25 mouse cellular contexts compared by ENCODE assay signal in genomic region chr16:88247586-88247985, GRCm38 (mm10). TPM values are rescaled to one million over a fixed set of nuclear protein-coding genes. Genes with fewer than 3 reads are reported as not detected.
DNase-seq lines count a peak whose midpoint lies in the region; ATAC-seq and TF ChIP-seq lines count a peak whose summit lies in the region.
"Had no signal": no experiment of that assay in that cellular context is flagged by ENCODE, and none has a peak within 500 bp of the region (broad histone marks: within the 10 kb centered on the region; RNA-seq: fewer than 3 reads in every experiment).

No protein-coding gene starts in this region.

- no peak for TF ChIP-seq CTCF in thymus, adult 2 months (IDR thresholded peaks at IDR 0.05; ENCODE audit: borderline replicate concordance, control insufficient read depth, extremely low read depth, insufficient read depth, low read length, poor library complexity)
- no peak for TF ChIP-seq CTCF in cerebellum, adult 2 months (IDR thresholded peaks at IDR 0.05; ENCODE audit: borderline replicate concordance, insufficient read depth, low read depth, low read length)

- no peak overlapping the region for H3K27ac ChIP-seq in heart, embryonic 10.5 days
- no peak overlapping the region for H3K27ac ChIP-seq in thymus, adult 2 months (ENCODE audit: control insufficient read depth, insufficient read depth, low read length)
- H3K27ac ChIP-seq in cerebellum, adult 2 months (ENCODE audit: insufficient read depth, low read length) = no peak overlapping the region
- H3K27ac ChIP-seq in forebrain, embryonic 10.5 days = no peak overlapping the region
- no peak overlapping the region for H3K27ac ChIP-seq in forebrain, embryonic 15.5 days (replicated peaks)
- H3K27ac ChIP-seq: embryonic facial prominence, embryonic 10.5 days; embryonic facial prominence, embryonic 12.5 days; forebrain, embryonic 12.5 days had no signal

- no peak overlapping the region for H3K9ac ChIP-seq in forebrain, embryonic 15.5 days (replicated peaks)
- H3K9ac ChIP-seq: embryonic facial prominence, embryonic 12.5 days; forebrain, embryonic 12.5 days had no signal

- no peaks in the 10 kb centered on the region for H3K36me3 ChIP-seq in heart, embryonic 10.5 days
- no peaks in the 10 kb centered on the region for H3K36me3 ChIP-seq in thymus, adult 2 months (ENCODE audit: control insufficient read depth, insufficient read depth, low read length)
- no peaks in the 10 kb centered on the region for H3K36me3 ChIP-seq in forebrain, embryonic 10.5 days (replicated peaks)
- no peaks in the 10 kb centered on the region for H3K36me3 ChIP-seq in forebrain, embryonic 15.5 days
- H3K36me3 ChIP-seq: embryonic facial prominence, embryonic 10.5 days; embryonic facial prominence, embryonic 12.5 days; forebrain, embryonic 12.5 days; G1E had no signal

- no peaks in the 10 kb centered on the region for H3K4me1 ChIP-seq in heart, embryonic 10.5 days
- H3K4me1 ChIP-seq in thymus, adult 2 months (replicated peaks; ENCODE audit: control insufficient read depth, insufficient read depth, low read length) = no peaks in the 10 kb centered on the region
- no peaks in the 10 kb centered on the region for H3K4me1 ChIP-seq in cerebellum, adult 2 months (ENCODE audit: control insufficient read depth, insufficient read depth, low read length)
- peaks cover 9% of the 10 kb centered on the region for H3K4me1 ChIP-seq in forebrain, embryonic 10.5 days
- no peaks in the 10 kb centered on the region for H3K4me1 ChIP-seq in forebrain, embryonic 15.5 days
- H3K4me1 ChIP-seq: embryonic facial prominence, embryonic 10.5 days; embryonic facial prominence, embryonic 12.5 days; forebrain, embryonic 12.5 days had no signal

- TF ChIP-seq POLR2A in thymus, adult 2 months (IDR thresholded peaks at IDR 0.05; ENCODE audit: control insufficient read depth, extremely low read depth, insufficient read depth, low read length, poor library complexity) = no peak
- no peak for TF ChIP-seq POLR2A in cerebellum, adult 2 months (IDR thresholded peaks at IDR 0.05; ENCODE audit: borderline replicate concordance, insufficient read depth, low read length)

- 77% methylated on average over 3 of the region's 3 CpGs for WGBS in heart, embryonic 10.5 days
- 68% methylated on average over 3 of the region's 3 CpGs for WGBS in thymus, adult 2 months
- 90% methylated on average over 3 of the region's 3 CpGs for WGBS in cerebellum, adult 2 months
- 92% methylated on average over 3 of the region's 3 CpGs for WGBS in forebrain, embryonic 10.5 days
- 92% methylated on average over 3 of the region's 3 CpGs for WGBS in forebrain, embryonic 15.5 days

- no peak overlapping the region for H3K4me3 ChIP-seq in heart, embryonic 10.5 days
- H3K4me3 ChIP-seq in thymus, adult 2 months (ENCODE audit: control insufficient read depth, insufficient read depth, low read length) = no peak overlapping the region
- no peak overlapping the region for H3K4me3 ChIP-seq in cerebellum, adult 2 months (replicated peaks; ENCODE audit: insufficient read depth, low read depth, low read length)
- H3K4me3 ChIP-seq in forebrain, embryonic 10.5 days = no peak overlapping the region
- no peak overlapping the region for H3K4me3 ChIP-seq in forebrain, embryonic 15.5 days
- H3K4me3 ChIP-seq: embryonic facial prominence, embryonic 10.5 days; embryonic facial prominence, embryonic 12.5 days; forebrain, embryonic 12.5 days had no signal

- H3K4me2 ChIP-seq in forebrain, embryonic 15.5 days (replicated peaks) = no peak overlapping the region
- H3K4me2 ChIP-seq: embryonic facial prominence, embryonic 12.5 days; forebrain, embryonic 12.5 days had no signal

- no peaks in the 10 kb centered on the region for H3K27me3 ChIP-seq in heart, embryonic 10.5 days (ENCODE audit: insufficient read depth, poor library complexity, severe bottlenecking)
- H3K27me3 ChIP-seq in thymus, adult 2 months (ENCODE audit: control insufficient read depth, insufficient read depth, low read length) = no peaks in the 10 kb centered on the region
- no peaks in the 10 kb centered on the region; the same call in 1 of the 2 replicates for H3K27me3 ChIP-seq in cerebellum, adult 2 months (ENCODE audit: control insufficient read depth, insufficient read depth, low read length)
- no peaks in the 10 kb centered on the region for H3K27me3 ChIP-seq in forebrain, embryonic 10.5 days (ENCODE audit: poor library complexity, severe bottlenecking)
- no peaks in the 10 kb centered on the region for H3K27me3 ChIP-seq in forebrain, embryonic 15.5 days
- H3K27me3 ChIP-seq: CH12.LX; embryonic facial prominence, embryonic 12.5 days; forebrain, embryonic 12.5 days had no signal

- H3K9me3 ChIP-seq in heart, embryonic 10.5 days = no peaks in the 10 kb centered on the region
- no peaks in the 10 kb centered on the region for H3K9me3 ChIP-seq in forebrain, embryonic 10.5 days
- H3K9me3 ChIP-seq in forebrain, embryonic 15.5 days = no peaks in the 10 kb centered on the region
- H3K9me3 ChIP-seq: embryonic facial prominence, embryonic 10.5 days; embryonic facial prominence, embryonic 12.5 days; forebrain, embryonic 12.5 days had no signal

- DNase-seq in heart, adult 11 months = peak; percentile 69
- no peak for DNase-seq in heart, embryonic 10.5 days (ENCODE audit: low spot score)
- DNase-seq in thymus, adult 2 months = peak; percentile 16
- DNase-seq in thymus, postnatal 14 days = peak; percentile 60
- DNase-seq in thymus, postnatal 36 days = peak; percentile 16 to 64
- no peak for DNase-seq in cerebellum, adult 2 months
- no peak for DNase-seq in forebrain, embryonic 10.5 days (ENCODE audit: extremely low spot score, low spot score)
- DNase-seq: adrenal gland, adult 8-10 months; adrenal gland, postnatal 14 days; adrenal gland, postnatal 36 days; B cell, adult 2 months; cerebellum, adult 11-12 months; cerebellum, adult 8-10 months; cerebellum, adult 9-11 months; cerebellum, postnatal 25 days had no signal

- ATAC-seq in forebrain, embryonic 15.5 days (replicated peaks) = no peak
- ATAC-seq: activated CD4-positive, CD25-positive, alpha-beta regulatory T cell, adult 4 months; CD4-positive, CD25-positive, alpha-beta regulatory T cell, adult 4 months; forebrain, embryonic 14.5 days; Patski had no signal

RNA-seq across cellular contexts. Expression of gene Grik1, which starts 42.5 kb away (rescaled TPM):
- polyA plus RNA-seq in heart, embryonic 10.5 days (2016; fragmentation: Nextera tagmentation; extraction: Ambion mirVana) = 0.22 and 0.35 TPM in 2 replicates
- 0.04 and 0.11 TPM in 2 replicates for polyA plus RNA-seq in thymus, adult 2 months (2012; rRNA removed)
- 16.8 and 16.9 TPM in 2 replicates for polyA plus RNA-seq in cerebellum, adult 2 months (2012; rRNA removed)
- polyA plus RNA-seq in forebrain, embryonic 10.5 days (2016; fragmentation: Nextera tagmentation; extraction: Ambion mirVana) = 0.80 and 1.0 TPM in 2 replicates
- polyA plus RNA-seq in forebrain, embryonic 15.5 days (2015; fragmentation: Nextera tagmentation; extraction: Ambion mirVana) = 12.1 and 13.5 TPM in 2 replicates
- polyA plus RNA-seq: activated CD4-positive, CD25-positive, alpha-beta regulatory T cell, adult 4 months; CD4-positive, CD25-positive, alpha-beta regulatory T cell, adult 4 months; G1E; Patski had no signal

Comparison
In these comparisons a context has a peak if more than half of its experiments do, and no peak if none do; other contexts are left out.
1. DNase-seq: peak in heart, adult 11 months (single experiment), thymus, adult 2 months (single experiment), thymus, postnatal 14 days (single experiment) and thymus, postnatal 36 days (2 of 2); none in heart, embryonic 10.5 days (single experiment), cerebellum, adult 2 months (0 of 2) and forebrain, embryonic 10.5 days (single experiment).